Mouse (Mus musculus): ENCODE data around the gene Npy1r. TPM values are rescaled to one million over a fixed set of nuclear protein-coding genes. Genes with fewer than 3 reads are reported as not detected.
A peak's percentile ranks its signal among the peaks of the same experiment; 100 is the strongest.

The Npy1r gene
- 0.44 and 0.48 TPM in 2 replicates for polyA plus RNA-seq (2015; fragmentation: Nextera tagmentation; extraction: Ambion mirVana)

DNA sequence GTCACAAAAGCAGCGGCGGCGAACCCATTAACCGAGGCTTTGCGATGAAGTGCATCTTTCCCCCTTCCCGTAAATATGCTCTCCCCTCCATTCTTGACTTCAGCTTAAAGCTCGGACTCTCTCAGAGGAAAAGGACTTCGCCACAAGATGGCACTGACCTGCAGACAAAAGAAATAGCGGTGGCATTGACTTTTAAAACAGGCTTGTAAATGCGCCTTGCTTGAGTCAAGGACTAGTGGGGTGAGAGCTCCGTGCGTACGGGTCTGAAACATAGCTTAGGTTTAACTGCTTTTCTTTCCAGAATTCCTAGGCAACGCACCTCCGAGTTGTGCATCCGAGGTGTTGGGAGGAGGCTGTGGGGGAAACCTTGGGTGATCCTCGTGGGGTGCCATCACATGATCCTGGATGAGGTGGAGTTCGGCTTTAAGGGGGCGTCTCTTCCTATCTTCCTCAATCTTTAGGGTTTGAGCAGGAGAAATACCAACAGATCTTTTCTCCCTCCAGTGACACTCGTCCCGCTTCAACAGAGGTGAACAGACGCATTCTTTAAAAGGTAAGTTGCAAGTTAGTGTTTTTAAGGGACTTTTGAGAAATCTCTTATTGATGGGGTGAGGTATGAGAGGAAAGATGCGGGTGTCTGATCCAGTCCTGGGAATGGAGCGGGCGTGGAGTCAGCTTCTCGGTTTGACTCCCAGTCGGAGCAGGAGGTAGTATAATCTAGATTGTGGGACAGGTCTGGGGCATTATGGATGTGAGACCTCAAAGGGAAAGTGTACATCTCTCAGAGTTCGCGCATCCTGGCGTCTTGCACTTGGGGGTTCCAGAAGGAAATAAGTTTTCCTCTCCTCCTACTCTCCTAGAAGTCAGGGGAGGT lies at the start of gene Npy1r:
TSS of gene Npy1r (plus strand) at position 223 of the 874 bp plus-strand sequence.
- peak within 1 kb of the TSS; percentile 68 for H3K4me2 ChIP-seq (ENCODE audit: low read depth, low read length)
- H3K27me3 ChIP-seq (ENCODE audit: control insufficient read depth, insufficient read depth, low read depth, low read length), result peaks cover 12% of the 10 kb centered on the region
- H3K4me3 ChIP-seq (ENCODE audit: low read length), result peak within 1 kb of the TSS; percentile 47
- ATAC-seq (ENCODE audit: low read depth), result peak; percentile 73
- 1% methylated on average over 30 of the region's 30 CpGs for WGBS
- H3K36me3 ChIP-seq (ENCODE audit: control insufficient read depth, insufficient read depth, low read length), result no peaks in the 10 kb centered on the region
- H3K27ac ChIP-seq (ENCODE audit: low read length), result no peak within 1 kb of the TSS
- peaks cover 4% of the 10 kb centered on the region; the same call in 1 of the 2 replicates for H3K4me1 ChIP-seq (replicated peaks; ENCODE audit: control insufficient read depth, insufficient read depth, low read length)
- H3K9me3 ChIP-seq (ENCODE audit: control insufficient read depth, low read length), result no peaks in the 10 kb centered on the region
- H3K9ac ChIP-seq (ENCODE audit: low read length), result peak within 1 kb of the TSS; percentile 51; the same call in 1 of the 2 replicates

DNA sequence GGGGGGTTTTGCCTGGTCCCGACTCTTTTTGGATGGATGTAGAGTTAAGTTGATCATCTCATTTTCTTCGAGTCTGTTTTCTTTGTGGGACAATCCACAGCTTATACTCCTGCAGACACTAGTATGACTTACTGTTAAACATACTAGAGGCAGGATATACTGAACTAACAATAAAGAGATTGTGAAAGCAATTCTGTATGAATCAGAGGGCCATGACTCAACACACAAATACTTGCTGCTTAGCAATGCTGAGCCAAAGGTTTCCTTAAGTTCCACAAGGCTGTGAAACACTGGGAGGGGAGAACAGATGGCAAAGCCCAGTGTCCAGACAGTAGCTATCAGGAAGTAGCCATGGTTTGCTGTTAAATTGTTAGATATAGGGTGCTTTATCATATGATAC lies 15.7 kb upstream of the Npy1r start:
- Histone ChIP-seq H3K9me3 (ENCODE audit: control insufficient read depth, low read length) (no peaks in the 10 kb centered on the region), H3K4me1 (replicated peaks; ENCODE audit: control insufficient read depth, insufficient read depth, low read length) (no peaks in the 10 kb centered on the region), H3K27ac (ENCODE audit: low read length) (no peak overlapping the region), H3K36me3 (ENCODE audit: control insufficient read depth, insufficient read depth, low read length) (no peaks in the 10 kb centered on the region), H3K4me3 (ENCODE audit: low read length) (no peak overlapping the region), H3K4me2 (ENCODE audit: low read depth, low read length) (no peak overlapping the region), H3K9ac (ENCODE audit: low read length) (no peak overlapping the region), H3K27me3 (ENCODE audit: control insufficient read depth, insufficient read depth, low read depth, low read length) (no peaks in the 10 kb centered on the region)
- ATAC-seq (ENCODE audit: low read depth), result no peak
- 74% methylated on average over 2 of the region's 2 CpGs for WGBS

- 2% methylated on average over 43 of the region's 43 CpGs for WGBS
- peak within 1 kb of the TSS; percentile 72 for H3K4me2 ChIP-seq (ENCODE audit: low read depth, low read length)
- peak within 1 kb of the TSS; percentile 49; the same call in 1 of the 2 replicates for H3K9ac ChIP-seq (ENCODE audit: low read length)
- ATAC-seq (ENCODE audit: low read depth), result no peak
- H3K4me1 ChIP-seq (replicated peaks; ENCODE audit: control insufficient read depth, insufficient read depth, low read length), result no peaks in the 10 kb centered on the region; the same call in 1 of the 2 replicates
- no peak within 1 kb of the TSS for H3K27ac ChIP-seq (ENCODE audit: low read length)
- H3K4me3 ChIP-seq (ENCODE audit: low read length), result peak within 1 kb of the TSS; percentile 46
- peaks cover 13% of the 10 kb centered on the region for H3K27me3 ChIP-seq (ENCODE audit: control insufficient read depth, insufficient read depth, low read depth, low read length)
- H3K36me3 ChIP-seq (ENCODE audit: control insufficient read depth, insufficient read depth, low read length), result no peaks in the 10 kb centered on the region
- no peaks in the 10 kb centered on the region for H3K9me3 ChIP-seq (ENCODE audit: control insufficient read depth, low read length)
Observed at GRCm38 (mm10) chr8:66687511-66688329, 9.3 kb upstream of the Npy1r start, which contains the start of gene Npy5r. Gene Npy5r (minus strand): TSS chr8:66688128.

- Histone ChIP-seq H3K36me3 (ENCODE audit: control insufficient read depth, insufficient read depth, low read length) (no peaks in the 10 kb centered on the region), H3K4me1 (replicated peaks; ENCODE audit: control insufficient read depth, insufficient read depth, low read length) (no peaks in the 10 kb centered on the region; the same call in 1 of the 2 replicates), H3K9me3 (ENCODE audit: control insufficient read depth, low read length) (no peaks in the 10 kb centered on the region), H3K4me3 (ENCODE audit: low read length) (no peak overlapping the region; the same call in 1 of the 2 replicates), H3K27me3 (ENCODE audit: control insufficient read depth, insufficient read depth, low read depth, low read length) (peaks cover 13% of the 10 kb centered on the region), H3K27ac (ENCODE audit: low read length) (no peak overlapping the region), H3K9ac (ENCODE audit: low read length) (no peak overlapping the region), H3K4me2 (ENCODE audit: low read depth, low read length) (no peak overlapping the region; the same call in 1 of the 2 replicates)
- WGBS, result 51% methylated on average over 6 of the region's 6 CpGs
- ATAC-seq (ENCODE audit: low read depth), result no peak
Observed at GRCm38 (mm10) chr8:66688395-66688794, 8.6 kb upstream of the Npy1r start.

DNA sequence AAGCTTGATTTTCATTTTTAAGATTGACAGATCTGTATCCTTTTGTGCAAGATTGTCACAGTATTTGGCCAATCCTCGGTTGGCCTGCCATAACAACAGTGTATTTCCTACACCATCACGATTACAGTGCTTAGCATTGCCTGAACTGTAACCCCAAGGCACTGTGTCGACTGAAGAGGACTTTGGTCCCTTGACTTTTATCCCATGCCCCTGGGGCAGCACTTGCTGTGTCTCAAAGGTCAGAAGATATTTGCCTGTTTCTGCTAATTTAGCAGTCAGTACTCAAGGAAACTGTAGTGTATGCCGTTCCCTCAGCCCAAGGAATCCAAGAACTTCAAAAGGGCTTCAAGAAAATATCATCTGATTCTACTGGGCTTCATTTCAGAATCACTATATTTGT lies 8.2 kb upstream of the Npy1r start:
- Histone ChIP-seq H3K9me3 (ENCODE audit: control insufficient read depth, low read length) (no peaks in the 10 kb centered on the region), H3K27ac (ENCODE audit: low read length) (no peak overlapping the region), H3K9ac (ENCODE audit: low read length) (no peak overlapping the region), H3K36me3 (ENCODE audit: control insufficient read depth, insufficient read depth, low read length) (no peaks in the 10 kb centered on the region), H3K4me3 (ENCODE audit: low read length) (no peak overlapping the region), H3K4me2 (ENCODE audit: low read depth, low read length) (no peak overlapping the region), H3K4me1 (replicated peaks; ENCODE audit: control insufficient read depth, insufficient read depth, low read length) (no peaks in the 10 kb centered on the region; the same call in 1 of the 2 replicates), H3K27me3 (ENCODE audit: control insufficient read depth, insufficient read depth, low read depth, low read length) (peaks cover 13% of the 10 kb centered on the region)
- no peak for ATAC-seq (ENCODE audit: low read depth)
- WGBS, result 48% methylated on average over 4 of the region's 4 CpGs

GRCm38 (mm10) chr8:66690402-66690801 lies 6.6 kb upstream of the Npy1r start:
- no peak overlapping the region for H3K9ac ChIP-seq (ENCODE audit: low read length)
- no peak overlapping the region for H3K4me2 ChIP-seq (ENCODE audit: low read depth, low read length)
- 49% methylated on average over 5 of the region's 5 CpGs for WGBS
- H3K9me3 ChIP-seq (ENCODE audit: control insufficient read depth, low read length), result no peaks in the 10 kb centered on the region
- H3K4me1 ChIP-seq (replicated peaks; ENCODE audit: control insufficient read depth, insufficient read depth, low read length), result no peaks in the 10 kb centered on the region; the same call in 1 of the 2 replicates
- no peak overlapping the region for H3K27ac ChIP-seq (ENCODE audit: low read length)
- H3K36me3 ChIP-seq (ENCODE audit: control insufficient read depth, insufficient read depth, low read length), result no peaks in the 10 kb centered on the region
- ATAC-seq (ENCODE audit: low read depth), result no peak
- no peak overlapping the region for H3K4me3 ChIP-seq (ENCODE audit: low read length)
- H3K27me3 ChIP-seq (ENCODE audit: control insufficient read depth, insufficient read depth, low read depth, low read length), result peaks cover 13% of the 10 kb centered on the region

DNA sequence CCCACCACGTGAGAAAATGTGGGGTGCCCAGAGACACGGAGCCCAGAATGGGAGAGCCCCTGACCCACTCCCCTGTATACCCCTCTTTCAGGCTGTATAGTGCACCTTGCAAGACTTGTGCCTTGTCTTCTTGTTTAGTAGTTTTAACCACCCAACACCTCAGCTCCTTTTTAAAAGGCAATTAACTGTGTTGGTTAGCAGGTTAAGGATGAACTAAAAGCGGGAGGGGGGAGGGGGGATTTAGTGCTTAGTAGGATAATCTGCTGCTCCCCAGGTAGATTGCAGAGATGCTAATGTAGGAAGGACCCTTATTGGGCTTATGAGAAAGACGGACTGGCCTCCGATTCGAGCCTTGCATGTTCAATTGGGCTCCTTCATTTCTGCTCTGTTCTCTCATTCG lies 1.0 kb downstream of the Npy1r start:
- no peak for ATAC-seq (ENCODE audit: low read depth)
- Histone ChIP-seq H3K9me3 (ENCODE audit: control insufficient read depth, low read length) (no peaks in the 10 kb centered on the region), H3K4me1 (replicated peaks; ENCODE audit: control insufficient read depth, insufficient read depth, low read length) (peaks cover 4% of the 10 kb centered on the region; the same call in 1 of the 2 replicates), H3K27me3 (ENCODE audit: control insufficient read depth, insufficient read depth, low read depth, low read length) (peaks cover 12% of the 10 kb centered on the region), H3K36me3 (ENCODE audit: control insufficient read depth, insufficient read depth, low read length) (no peaks in the 10 kb centered on the region), H3K9ac (ENCODE audit: low read length) (no peak overlapping the region), H3K27ac (ENCODE audit: low read length) (no peak overlapping the region), H3K4me2 (ENCODE audit: low read depth, low read length) (peak overlapping the region; percentile 68; the same call in 1 of the 2 replicates), H3K4me3 (ENCODE audit: low read length) (no peak overlapping the region)
- WGBS, result 3% methylated on average over 7 of the region's 7 CpGs

- H3K4me2 ChIP-seq (ENCODE audit: low read depth, low read length), result no peak overlapping the region
- H3K4me3 ChIP-seq (ENCODE audit: low read length), result no peak overlapping the region
- peaks cover 4% of the 10 kb centered on the region; the same call in 1 of the 2 replicates for H3K4me1 ChIP-seq (replicated peaks; ENCODE audit: control insufficient read depth, insufficient read depth, low read length)
- no peaks in the 10 kb centered on the region for H3K9me3 ChIP-seq (ENCODE audit: control insufficient read depth, low read length)
- no peak for ATAC-seq (ENCODE audit: low read depth)
- H3K27ac ChIP-seq (ENCODE audit: low read length), result no peak overlapping the region
- H3K9ac ChIP-seq (ENCODE audit: low read length), result no peak overlapping the region
- WGBS, result 32% methylated on average over 7 of the region's 7 CpGs
- peaks cover 12% of the 10 kb centered on the region for H3K27me3 ChIP-seq (ENCODE audit: control insufficient read depth, insufficient read depth, low read depth, low read length)
- H3K36me3 ChIP-seq (ENCODE audit: control insufficient read depth, insufficient read depth, low read length), result no peaks in the 10 kb centered on the region
Observed at GRCm38 (mm10) chr8:66698782-66699181, 1.8 kb downstream of the Npy1r start.
